Mouse (Mus musculus): Measurements from ENCODE around the gene Cdkn1b. TPM values are rescaled to one million over a fixed set of nuclear protein-coding genes. Genes with fewer than 3 reads are reported as not detected.

The Cdkn1b gene
- polyA plus RNA-seq, 1 experiment from 2014 or later, result 14.1 TPM

GRCm38 (mm10) chr6:134921695-134922510 lies 1.7 kb downstream of the Cdkn1b start:
- Histone ChIP-seq H3K9me3 (ENCODE audit: low read length) (no peaks in the 10 kb centered on the region), H3K4me1 (ENCODE audit: insufficient read depth) (peaks cover 35% of the 10 kb centered on the region), H3K27me3 (ENCODE audit: insufficient read depth, low read length) (no peaks in the 10 kb centered on the region), H3K36me3 (replicated peaks; ENCODE audit: insufficient read depth, low read length) (peaks cover 12% of the 10 kb centered on the region), H3K4me2 (ENCODE audit: low read depth, low read length) (peak overlapping the region; percentile 98), H3K9ac (replicated peaks) (peak overlapping the region; percentile 99), H3K27ac (ENCODE audit: low read depth) (peak overlapping the region; percentile 99), H3K4me3 (ENCODE audit: low read depth, low read length) (peak overlapping the region; percentile 98)
- DNase-seq, result peak; percentile 51
- no peak for ATAC-seq
- WGBS (ENCODE audit: insufficient replicate concordance), result 8% methylated on average over 20 of the region's 20 CpGs
- TF ChIP-seq CTCF (IDR thresholded peaks at IDR 0.05; ENCODE audit: low read depth) (no peak), EP300 (IDR thresholded peaks at IDR 0.05; ENCODE audit: low read depth) (no peak)

GRCm38 (mm10) chr6:134922511-134923195 lies 2.5 kb downstream of the Cdkn1b start:
- Histone ChIP-seq H3K4me2 (ENCODE audit: low read depth, low read length) (peak overlapping the region; percentile 98), H3K27me3 (ENCODE audit: insufficient read depth, low read length) (no peaks in the 10 kb centered on the region), H3K9me3 (ENCODE audit: low read length) (no peaks in the 10 kb centered on the region), H3K4me1 (ENCODE audit: insufficient read depth) (peaks cover 28% of the 10 kb centered on the region), H3K4me3 (ENCODE audit: low read depth, low read length) (peak overlapping the region; percentile 98), H3K36me3 (replicated peaks; ENCODE audit: insufficient read depth, low read length) (peaks cover 12% of the 10 kb centered on the region), H3K9ac (replicated peaks) (peak overlapping the region; percentile 99), H3K27ac (ENCODE audit: low read depth) (peak overlapping the region; percentile 99)
- TF ChIP-seq CTCF (IDR thresholded peaks at IDR 0.05; ENCODE audit: low read depth) (no peak), EP300 (IDR thresholded peaks at IDR 0.05; ENCODE audit: low read depth) (no peak)
- no peak for ATAC-seq
- 22% methylated on average over 9 of the region's 9 CpGs for WGBS (ENCODE audit: insufficient replicate concordance)
- no peak for DNase-seq

GRCm38 (mm10) chr6:134923670-134924069 lies 3.5 kb downstream of the Cdkn1b start:
- no peaks in the 10 kb centered on the region for H3K9me3 ChIP-seq (ENCODE audit: low read length)
- TF ChIP-seq EP300 (IDR thresholded peaks at IDR 0.05; ENCODE audit: low read depth) (no peak), CTCF (IDR thresholded peaks at IDR 0.05; ENCODE audit: low read depth) (no peak)
- peaks cover 12% of the 10 kb centered on the region for H3K36me3 ChIP-seq (replicated peaks; ENCODE audit: insufficient read depth, low read length)
- peaks cover 21% of the 10 kb centered on the region for H3K4me1 ChIP-seq (ENCODE audit: insufficient read depth)
- 71% methylated on average over 4 of the region's 4 CpGs for WGBS (ENCODE audit: insufficient replicate concordance)
- H3K27ac ChIP-seq (ENCODE audit: low read depth), result 0 out of 2 replicates have a peak overlapping the region, but pooled peaks have one; percentile 25
- 0 out of 2 replicates have a peak overlapping the region, but pooled peaks have one; percentile 19 for H3K9ac ChIP-seq (replicated peaks)
- H3K4me2 ChIP-seq (ENCODE audit: low read depth, low read length), result peak overlapping the region; percentile 98
- no peak for DNase-seq
- peak overlapping the region; percentile 98 for H3K4me3 ChIP-seq (ENCODE audit: low read depth, low read length)
- no peaks in the 10 kb centered on the region for H3K27me3 ChIP-seq (ENCODE audit: insufficient read depth, low read length)
- no peak for ATAC-seq

- no peak for TF ChIP-seq EP300 (IDR thresholded peaks at IDR 0.05; ENCODE audit: low read depth)
- no peak for TF ChIP-seq CTCF (IDR thresholded peaks at IDR 0.05; ENCODE audit: low read depth)
- Histone ChIP-seq H3K36me3 (replicated peaks; ENCODE audit: insufficient read depth, low read length) (peaks cover 12% of the 10 kb centered on the region), H3K4me3 (ENCODE audit: low read depth, low read length) (no peak overlapping the region), H3K27me3 (ENCODE audit: insufficient read depth, low read length) (no peaks in the 10 kb centered on the region), H3K9ac (replicated peaks) (no peak overlapping the region), H3K4me1 (ENCODE audit: insufficient read depth) (peaks cover 16% of the 10 kb centered on the region), H3K27ac (ENCODE audit: low read depth) (no peak overlapping the region), H3K4me2 (ENCODE audit: low read depth, low read length) (peak overlapping the region; percentile 55), H3K9me3 (ENCODE audit: low read length) (no peaks in the 10 kb centered on the region)
- ATAC-seq (no peak), DNase-seq (no peak)
- 54% methylated on average over 3 of the region's 3 CpGs for WGBS (ENCODE audit: insufficient replicate concordance)
These were observed 4.1 kb downstream of the Cdkn1b start for GRCm38 (mm10) chr6:134924262-134924661.

GRCm38 (mm10) chr6:134925673-134926337 lies 5.6 kb downstream of the Cdkn1b start:
- DNase-seq (no peak), ATAC-seq (no peak)
- Histone ChIP-seq H3K9ac (replicated peaks) (no peak overlapping the region), H3K36me3 (replicated peaks; ENCODE audit: insufficient read depth, low read length) (peaks cover 12% of the 10 kb centered on the region), H3K4me2 (ENCODE audit: low read depth, low read length) (peak overlapping the region; percentile 90), H3K4me3 (ENCODE audit: low read depth, low read length) (peak overlapping the region; percentile 73), H3K27ac (ENCODE audit: low read depth) (0 out of 2 replicates have a peak overlapping the region, but pooled peaks have one; percentile 31), H3K27me3 (ENCODE audit: insufficient read depth, low read length) (no peaks in the 10 kb centered on the region), H3K4me1 (ENCODE audit: insufficient read depth) (peaks cover 16% of the 10 kb centered on the region), H3K9me3 (ENCODE audit: low read length) (no peaks in the 10 kb centered on the region)
- no peak for TF ChIP-seq CTCF (IDR thresholded peaks at IDR 0.05; ENCODE audit: low read depth)
- 0 out of 2 replicates have a peak, but pooled peaks have one; percentile 5 for TF ChIP-seq EP300 (IDR thresholded peaks at IDR 0.05; ENCODE audit: low read depth)
- 52% methylated on average over 4 of the region's 4 CpGs for WGBS (ENCODE audit: insufficient replicate concordance)

- WGBS (ENCODE audit: insufficient replicate concordance), result 27% methylated on average over 3 of the region's 3 CpGs
- H3K27me3 ChIP-seq (ENCODE audit: insufficient read depth, low read length), result no peaks in the 10 kb centered on the region
- H3K9ac ChIP-seq (replicated peaks), result peak overlapping the region; percentile 93
- no peak for TF ChIP-seq EP300 (IDR thresholded peaks at IDR 0.05; ENCODE audit: low read depth)
- no peak for TF ChIP-seq CTCF (IDR thresholded peaks at IDR 0.05; ENCODE audit: low read depth)
- peaks cover 12% of the 10 kb centered on the region for H3K36me3 ChIP-seq (replicated peaks; ENCODE audit: insufficient read depth, low read length)
- peak overlapping the region; percentile 73 for H3K4me3 ChIP-seq (ENCODE audit: low read depth, low read length)
- peak overlapping the region; percentile 98 for H3K27ac ChIP-seq (ENCODE audit: low read depth)
- DNase-seq, result no peak
- H3K9me3 ChIP-seq (ENCODE audit: low read length), result no peaks in the 10 kb centered on the region
- peaks cover 16% of the 10 kb centered on the region for H3K4me1 ChIP-seq (ENCODE audit: insufficient read depth)
- no peak for ATAC-seq
- peak overlapping the region; percentile 90 for H3K4me2 ChIP-seq (ENCODE audit: low read depth, low read length)
These were observed 6.1 kb downstream of the Cdkn1b start for GRCm38 (mm10) chr6:134926338-134926705.

Measured in liver, postnatal 0 days (tissue).